Mouse (Mus musculus) stomach, postnatal 0 days (tissue): Measurements from ENCODE around the gene Spcs2.

Experiments
- CTCF ChIP-seq: IDR thresholded peaks from 2 replicates; pipeline ENCODE4 v1.5.1; 2016; ENCODE audit warnings: antibody characterized with exemption, low read depth, mild to moderate bottlenecking, moderate library complexity
- EP300 ChIP-seq: optimal IDR thresholded peaks from 2 replicates; pipeline ENCODE3; 2016; ENCODE audit warnings: antibody characterized with exemption

DNA sequence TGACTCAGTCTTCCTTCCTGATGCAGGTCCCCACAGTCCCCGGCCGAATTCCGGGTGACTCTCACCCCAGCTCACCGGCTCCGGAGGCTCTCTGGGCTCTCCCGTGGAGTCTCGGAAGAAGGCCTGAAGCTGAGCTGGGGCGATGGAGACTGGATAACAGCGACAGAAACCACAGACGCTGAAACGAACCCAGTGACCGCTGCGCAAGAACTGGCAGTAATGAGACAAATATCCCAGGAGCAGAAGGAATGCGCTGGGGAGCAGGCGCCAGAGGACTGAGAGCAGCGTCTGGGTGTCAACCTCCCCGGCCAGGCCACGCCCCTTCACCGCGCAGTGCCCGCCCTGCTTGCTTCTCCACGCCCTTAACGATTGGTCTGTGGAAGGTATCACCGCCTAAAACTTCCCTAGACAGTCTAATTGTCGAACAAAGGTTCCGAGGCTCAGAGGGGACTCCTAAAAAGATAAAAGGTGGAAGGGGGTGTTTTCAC lies 35.1 kb downstream of the Spcs2 start, which contains the start of gene Neu3:
- TF ChIP-seq CTCF (peak; percentile 61), EP300 (no peak)
